Mouse (Mus musculus) heart, postnatal 0 days (tissue): ENCODE measurements around the gene Cd300lf. TPM values are rescaled to one million over a fixed set of nuclear protein-coding genes. Genes with fewer than 3 reads are reported as not detected.

Source experiments
- ATAC-seq: fragments of 200-750 bp; cut with Nextera tagmentation; 2 replicates; pipeline ENCODE4 v1.8.0; 2017; ENCODE audit warnings: low read depth, moderate number of reproducible peaks, moderate library complexity; ENCODE audit not compliant: insufficient read depth
- DNase-seq: peaks from one replicate; pipeline ENCODE4 v3.0.0-alpha.2; 2016; ENCODE audit warnings: low spot score
- H3K27ac ChIP-seq: fragments of 300-500 bp; sonication (generic); 2 replicates; pipeline ENCODE4 v1.5.1; 2014; ENCODE audit warnings: low read depth, mild to moderate bottlenecking
- H3K27me3 ChIP-seq: fragments of 300-500 bp; sonication (generic); 2 replicates; pipeline ENCODE4 v1.6.1; 2014; ENCODE audit warnings: low read length, mixed read lengths; ENCODE audit not compliant: control insufficient read depth, insufficient read depth
- H3K36me3 ChIP-seq: fragments of 300-500 bp; sonication (generic); replicated peaks from 2 replicates; pipeline ENCODE4 v1.6.1; 2014; ENCODE audit warnings: low read length, mixed read lengths; ENCODE audit not compliant: control insufficient read depth, insufficient read depth
- H3K4me1 ChIP-seq: fragments of 300-500 bp; sonication (generic); 2 replicates; pipeline ENCODE4 v1.6.1; 2014; ENCODE audit warnings: antibody characterized with exemption; ENCODE audit not compliant: control insufficient read depth, insufficient read depth
- H3K4me2 ChIP-seq: fragments of 300-500 bp; sonication (generic); 2 replicates; pipeline ENCODE4 v1.6.1; 2014; ENCODE audit warnings: low read depth, mild to moderate bottlenecking, low read length, moderate library complexity
- H3K4me3 ChIP-seq: fragments of 300-500 bp; sonication (generic); 2 replicates; pipeline ENCODE4 v1.5.1; 2014; ENCODE audit warnings: low read depth, low read length
- H3K9ac ChIP-seq: fragments of 300-500 bp; sonication (generic); replicated peaks from 2 replicates; pipeline ENCODE4 v1.6.1; 2014; ENCODE audit warnings: low read depth, low read length, mixed read lengths
- H3K9me3 ChIP-seq: fragments of 300-500 bp; sonication (generic); replicated peaks from 2 replicates; pipeline ENCODE4 v1.6.1; 2016; ENCODE audit warnings: low read length; ENCODE audit not compliant: control insufficient read depth
- CTCF ChIP-seq: IDR thresholded peaks from 2 replicates; pipeline ENCODE4 v1.5.1; 2016; ENCODE audit warnings: antibody characterized with exemption, control low read depth, low read depth
- EP300 ChIP-seq: IDR thresholded peaks from 2 replicates; pipeline ENCODE4 v1.6.1; 2016; ENCODE audit warnings: antibody characterized with exemption, low read depth
- WGBS: fragments of 180-500 bp; shearing (Covaris S2); extraction: QIAGEN DNeasy Blood & Tissue Kit; methylation state at CpG from one replicate; pipeline ENCODE4 v1.1.7; 2014; 5-methylcytosine and 5-hydroxymethylcytosine counted together
- polyA plus RNA-seq: library from polyadenylated mRNA; unstranded; fragments of >200 nt; fragmentation: Nextera tagmentation; extraction: Ambion mirVana; gene quantifications from 2 replicates; pipeline ENCODE4 v1.2.1, GENCODE M21; 2015
- total RNA-seq: library from RNA; depleted of rRNA; stranded (reverse); fragments of >200 nt; gene quantifications from 2 replicates; pipeline ENCODE4 v1.2.3, GENCODE M21; 2014; ENCODE audit warnings: low replicate concordance

Cd300lf gene
- total and polyA plus RNA-seq, 2 experiments from 2014 or later, result 0.15 to 0.96 TPM

GRCm38 (mm10) chr11:115108176-115108575 lies 25.6 kb downstream of the Cd300lf start:
- no peak overlapping the region for H3K9ac ChIP-seq
- TF ChIP-seq CTCF (no peak), EP300 (no peak)
- DNase-seq (no peak), ATAC-seq (no peak)
- no peak overlapping the region for H3K27ac ChIP-seq
- H3K9me3 ChIP-seq, result no peaks in the 10 kb centered on the region
- no peaks in the 10 kb centered on the region for H3K4me1 ChIP-seq
- H3K4me3 ChIP-seq, result no peak overlapping the region
- no peak overlapping the region for H3K4me2 ChIP-seq
- H3K36me3 ChIP-seq, result no peaks in the 10 kb centered on the region
- WGBS, result 89% methylated on average over 8 of the region's 8 CpGs
- H3K27me3 ChIP-seq, result no peaks in the 10 kb centered on the region

- H3K27me3 ChIP-seq, result no peaks in the 10 kb centered on the region
- no peak overlapping the region for H3K4me3 ChIP-seq
- no peak for DNase-seq
- H3K4me2 ChIP-seq, result no peak overlapping the region
- no peak for ATAC-seq
- H3K4me1 ChIP-seq, result no peaks in the 10 kb centered on the region
- H3K36me3 ChIP-seq, result no peaks in the 10 kb centered on the region
- 25% methylated on average over 4 of the region's 4 CpGs for WGBS
- no peak overlapping the region for H3K27ac ChIP-seq
- TF ChIP-seq CTCF, result no peak
- TF ChIP-seq EP300, result no peak
- no peak overlapping the region for H3K9ac ChIP-seq
- H3K9me3 ChIP-seq, result no peaks in the 10 kb centered on the region
Measured at GRCm38 (mm10) chr11:115107403-115107916, 26.3 kb downstream of the Cd300lf start.

GRCm38 (mm10) chr11:115106638-115107037 lies 27.2 kb downstream of the Cd300lf start:
- H3K4me1 ChIP-seq, result no peaks in the 10 kb centered on the region
- no peaks in the 10 kb centered on the region for H3K36me3 ChIP-seq
- no peak for DNase-seq
- H3K9ac ChIP-seq, result no peak overlapping the region
- TF ChIP-seq CTCF (no peak), EP300 (no peak)
- WGBS, result 72% methylated on average over 2 of the region's 2 CpGs
- no peaks in the 10 kb centered on the region for H3K9me3 ChIP-seq
- ATAC-seq, result no peak
- no peak overlapping the region for H3K4me2 ChIP-seq
- H3K4me3 ChIP-seq, result no peak overlapping the region
- no peak overlapping the region for H3K27ac ChIP-seq
- H3K27me3 ChIP-seq, result no peaks in the 10 kb centered on the region

GRCm38 (mm10) chr11:115104769-115105563 lies 28.8 kb downstream of the Cd300lf start:
- Histone ChIP-seq H3K27me3 (no peaks in the 10 kb centered on the region), H3K9ac (no peak overlapping the region), H3K9me3 (no peaks in the 10 kb centered on the region), H3K4me1 (no peaks in the 10 kb centered on the region), H3K4me3 (no peak overlapping the region), H3K27ac (no peak overlapping the region), H3K36me3 (no peaks in the 10 kb centered on the region), H3K4me2 (no peak overlapping the region)
- DNase-seq, result no peak
- ATAC-seq, result no peak
- 74% methylated on average over 8 of the region's 8 CpGs for WGBS
- TF ChIP-seq CTCF, result no peak
- TF ChIP-seq EP300, result no peak

- H3K9me3 ChIP-seq, result no peaks in the 10 kb centered on the region
- no peak overlapping the region for H3K9ac ChIP-seq
- no peak overlapping the region for H3K4me2 ChIP-seq
- H3K4me1 ChIP-seq, result no peaks in the 10 kb centered on the region
- WGBS, result 82% methylated on average over 25 of the region's 25 CpGs
- no peak for TF ChIP-seq CTCF
- no peak for TF ChIP-seq EP300
- DNase-seq, result no peak
- H3K27ac ChIP-seq, result no peak overlapping the region
- no peak overlapping the region for H3K4me3 ChIP-seq
- no peaks in the 10 kb centered on the region for H3K36me3 ChIP-seq
- ATAC-seq, result no peak
- no peaks in the 10 kb centered on the region for H3K27me3 ChIP-seq
Measured at GRCm38 (mm10) chr11:115103470-115104413, 30.1 kb downstream of the Cd300lf start.
